Mouse (Mus musculus) kidney, embryonic 15.5 days (tissue): ENCODE results near the gene Bbs9. TPM values are rescaled to one million over a fixed set of nuclear protein-coding genes. Genes with fewer than 3 reads are reported as not detected.

Experiments
- ATAC-seq: fragments of 200-750 bp; cut with Nextera tagmentation; replicated peaks from 2 replicates; pipeline ENCODE4 v1.8.0; 2017; ENCODE audit warnings: moderate TSS enrichment; ENCODE audit not compliant: low FRiP score
- H3K27ac ChIP-seq: fragments of 300-500 bp; sonication (generic); 2 replicates; pipeline ENCODE4 v1.5.1; 2015; ENCODE audit warnings: mild to moderate bottlenecking, inconsistent platforms
- H3K27me3 ChIP-seq: fragments of 300-500 bp; sonication (generic); 2 replicates; pipeline ENCODE4 v1.6.1; 2015; ENCODE audit warnings: inconsistent platforms
- H3K36me3 ChIP-seq: fragments of 300-500 bp; sonication (generic); 2 replicates; pipeline ENCODE4 v1.6.1; 2015; ENCODE audit warnings: inconsistent platforms
- H3K4me1 ChIP-seq: fragments of 300-500 bp; sonication (generic); 2 replicates; pipeline ENCODE4 v1.6.1; 2015; ENCODE audit warnings: inconsistent platforms
- H3K4me2 ChIP-seq: fragments of 300-500 bp; sonication (generic); 2 replicates; pipeline ENCODE4 v1.6.1; 2015; ENCODE audit warnings: moderate library complexity, mild to moderate bottlenecking, inconsistent platforms
- H3K4me3 ChIP-seq: fragments of 300-500 bp; sonication (generic); replicated peaks from 2 replicates; pipeline ENCODE4 v1.5.1; 2015; ENCODE audit warnings: mild to moderate bottlenecking, inconsistent platforms
- H3K9ac ChIP-seq: fragments of 300-500 bp; sonication (generic); 2 replicates; pipeline ENCODE4 v1.6.1; 2015; ENCODE audit warnings: mild to moderate bottlenecking, inconsistent platforms
- H3K9me3 ChIP-seq: fragments of 300-500 bp; sonication (generic); replicated peaks from 2 replicates; pipeline ENCODE4 v1.6.1; 2016; ENCODE audit warnings: inconsistent platforms
- WGBS: fragments of 180-500 bp; shearing (Covaris S2); methylation state at CpG from one replicate; pipeline ENCODE4 v1.1.7; 2015; ENCODE audit warnings: mixed read lengths; 5-methylcytosine and 5-hydroxymethylcytosine counted together
- polyA plus RNA-seq: library from polyadenylated mRNA; unstranded; fragments of >200 nt; fragmentation: Nextera tagmentation; extraction: Ambion mirVana; gene quantifications from 2 replicates; pipeline ENCODE4 v1.2.1, GENCODE M21; 2015

The Bbs9 gene
- polyA plus RNA-seq, 1 experiment from 2014 or later, result 12.3 TPM

DNA sequence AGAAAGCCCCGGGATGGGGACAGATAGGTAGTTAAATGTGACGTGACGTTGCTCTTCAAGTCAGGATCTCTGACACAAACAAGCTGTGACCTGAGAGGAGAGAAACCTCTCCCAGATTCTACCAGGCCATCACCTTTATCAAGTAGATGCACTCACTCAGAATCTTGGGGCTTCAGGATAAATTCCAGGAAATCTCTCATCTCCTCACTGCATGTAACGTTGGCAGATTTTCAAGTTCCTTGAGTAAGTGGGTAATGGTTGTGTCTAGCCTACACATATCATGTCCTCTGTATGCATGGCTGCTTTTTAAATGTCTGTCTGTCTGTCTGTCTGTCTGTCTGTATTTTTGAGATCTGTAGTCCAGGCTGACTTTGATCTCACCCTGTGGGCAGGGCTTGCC is 39.6 kb downstream of the Bbs9 start:
- no peaks in the 10 kb centered on the region for H3K4me1 ChIP-seq
- no peak overlapping the region for H3K9ac ChIP-seq
- no peaks in the 10 kb centered on the region for H3K9me3 ChIP-seq
- H3K4me2 ChIP-seq, result no peak overlapping the region
- WGBS, result 86% methylated on average over 4 of the region's 4 CpGs
- H3K36me3 ChIP-seq, result no peaks in the 10 kb centered on the region
- no peak for ATAC-seq
- H3K4me3 ChIP-seq, result no peak overlapping the region
- no peaks in the 10 kb centered on the region for H3K27me3 ChIP-seq
- no peak overlapping the region for H3K27ac ChIP-seq

DNA sequence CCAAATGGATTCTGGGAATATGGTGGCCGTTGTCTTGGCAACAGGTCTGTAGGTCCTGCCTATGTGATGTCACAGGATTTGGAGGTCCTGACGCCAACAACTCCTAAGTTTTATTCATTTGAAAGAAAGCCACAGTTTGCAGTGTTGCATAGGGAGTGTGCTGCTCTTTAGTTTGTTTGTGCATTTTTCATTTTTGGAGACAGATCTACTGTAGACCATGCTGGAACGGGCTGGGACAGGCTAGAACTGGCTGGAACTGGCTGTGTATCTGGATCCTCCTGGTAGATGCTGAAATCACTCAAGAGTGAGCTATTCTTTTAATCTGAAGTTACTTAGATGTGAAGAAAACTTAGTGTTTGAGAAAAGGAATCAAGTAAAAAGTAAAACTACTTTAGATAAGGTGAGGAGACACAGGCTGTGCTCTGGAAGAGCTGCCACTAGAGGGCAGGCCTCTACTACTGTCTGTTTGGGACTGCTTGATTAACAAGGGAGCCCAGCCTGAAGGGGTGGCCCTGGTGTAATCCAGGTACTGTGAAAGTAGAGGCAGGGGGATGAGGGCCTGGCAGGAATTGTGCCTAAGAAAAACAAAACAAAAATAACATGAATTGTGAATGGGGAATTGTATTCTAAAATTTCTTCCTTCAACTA is 43.0 kb downstream of the Bbs9 start:
- H3K27ac ChIP-seq, result no peak overlapping the region
- H3K4me1 ChIP-seq, result 0 out of 2 replicates have a peak, but pooled peaks cover 3% of the 10 kb centered on the region
- no peak overlapping the region for H3K4me2 ChIP-seq
- no peak overlapping the region for H3K9ac ChIP-seq
- H3K36me3 ChIP-seq, result no peaks in the 10 kb centered on the region
- ATAC-seq, result 0 out of 2 replicates have a peak, but pooled peaks have one; percentile 75
- no peaks in the 10 kb centered on the region for H3K27me3 ChIP-seq
- WGBS, result 91% methylated on average over 3 of the region's 3 CpGs
- peaks cover 6% of the 10 kb centered on the region; the same call in 1 of the 2 replicates for H3K9me3 ChIP-seq
- H3K4me3 ChIP-seq, result no peak overlapping the region

DNA sequence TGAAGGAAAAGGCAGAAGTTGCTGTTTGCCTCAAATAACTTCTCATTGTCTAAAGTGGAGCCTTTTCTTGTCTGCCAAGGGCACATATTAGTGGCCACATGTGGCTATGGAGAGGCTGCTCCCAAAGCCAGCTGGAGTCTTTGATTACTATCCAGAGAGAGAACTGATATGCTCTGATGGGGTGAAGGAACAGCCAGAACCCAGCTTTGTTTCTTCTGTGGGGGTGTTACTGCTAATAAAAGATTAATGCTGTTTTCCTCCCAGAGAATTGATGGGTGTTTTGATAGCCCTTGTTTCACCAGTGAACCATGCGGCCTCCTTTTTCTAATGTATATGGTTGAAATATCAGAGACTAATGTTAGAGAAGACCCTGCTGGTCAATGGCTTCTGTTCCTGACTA is 47.9 kb downstream of the Bbs9 start:
- no peaks in the 10 kb centered on the region for H3K36me3 ChIP-seq
- WGBS, result 30% methylated on average over 1 of the region's 1 CpGs
- peak; percentile 36 for ATAC-seq
- H3K4me1 ChIP-seq, result 0 out of 2 replicates have a peak, but pooled peaks cover 3% of the 10 kb centered on the region
- peaks cover 6% of the 10 kb centered on the region; the same call in 1 of the 2 replicates for H3K9me3 ChIP-seq
- H3K9ac ChIP-seq, result no peak overlapping the region
- H3K4me2 ChIP-seq, result no peak overlapping the region
- no peaks in the 10 kb centered on the region for H3K27me3 ChIP-seq
- H3K27ac ChIP-seq, result no peak overlapping the region
- H3K4me3 ChIP-seq, result no peak overlapping the region

DNA sequence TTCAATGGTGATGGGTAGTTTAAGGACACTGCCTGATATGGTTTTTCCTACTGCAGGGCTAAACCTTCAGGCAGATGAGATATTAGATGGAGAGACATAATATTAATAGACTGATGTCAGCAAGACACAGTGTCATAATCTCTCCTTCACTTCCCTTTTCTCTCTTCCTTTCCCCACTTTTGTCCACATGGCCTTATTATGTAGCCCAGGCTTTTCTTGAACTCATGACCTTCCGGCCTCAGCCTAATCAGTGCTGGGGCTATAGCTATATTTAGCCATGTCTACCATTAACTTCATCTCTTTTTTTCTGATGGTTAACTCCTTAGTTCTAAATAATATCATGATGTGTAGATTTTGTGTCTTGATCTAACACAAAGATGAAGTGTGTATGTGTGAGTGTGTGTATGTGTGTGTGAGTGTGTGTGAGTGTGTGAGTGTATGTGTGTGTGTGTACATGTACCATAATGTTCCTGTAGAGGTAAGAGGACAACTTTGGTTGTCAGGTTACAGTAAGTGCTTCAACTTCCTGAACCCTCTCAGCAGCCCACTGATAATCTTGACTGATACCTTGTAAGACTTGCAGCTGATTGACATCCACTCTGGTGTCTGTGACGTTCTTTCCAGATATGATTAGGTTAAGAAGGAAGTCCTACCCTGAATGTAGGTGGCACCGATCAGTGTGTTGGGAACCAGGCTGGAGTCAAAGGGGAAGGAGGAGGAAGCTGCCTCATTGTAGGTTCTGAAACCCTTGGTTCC is 55.4 kb downstream of the Bbs9 start:
- H3K4me1 ChIP-seq, result no peaks in the 10 kb centered on the region
- no peaks in the 10 kb centered on the region for H3K36me3 ChIP-seq
- ATAC-seq, result no peak
- no peaks in the 10 kb centered on the region for H3K9me3 ChIP-seq
- H3K9ac ChIP-seq, result no peak overlapping the region
- no peaks in the 10 kb centered on the region for H3K27me3 ChIP-seq
- H3K27ac ChIP-seq, result no peak overlapping the region
- H3K4me2 ChIP-seq, result no peak overlapping the region
- 87% methylated on average over 3 of the region's 3 CpGs for WGBS
- H3K4me3 ChIP-seq, result no peak overlapping the region

DNA sequence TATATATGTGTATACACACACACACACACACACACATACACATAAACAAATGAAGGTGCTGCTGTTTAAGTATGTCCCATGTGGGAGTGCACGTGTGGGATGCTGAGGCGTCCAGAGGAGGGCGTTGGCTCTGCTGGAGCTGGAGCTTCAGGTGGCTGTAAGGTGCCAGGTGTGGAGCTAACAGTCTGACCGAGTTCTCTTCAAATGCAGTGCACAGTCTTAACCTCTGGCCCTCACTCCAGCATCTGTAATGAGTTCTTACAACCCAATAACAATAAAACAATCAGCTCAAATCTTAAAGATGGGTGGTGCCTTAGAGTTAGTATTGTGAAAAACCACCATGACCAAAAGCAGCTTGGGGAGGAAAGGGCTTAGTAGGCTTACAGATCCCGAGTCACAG is 56.6 kb downstream of the Bbs9 start:
- Histone ChIP-seq H3K27me3 (no peaks in the 10 kb centered on the region), H3K4me3 (no peak overlapping the region), H3K4me1 (no peaks in the 10 kb centered on the region), H3K9me3 (no peaks in the 10 kb centered on the region), H3K4me2 (no peak overlapping the region), H3K9ac (no peak overlapping the region), H3K36me3 (no peaks in the 10 kb centered on the region), H3K27ac (no peak overlapping the region)
- no peak for ATAC-seq
- 71% methylated on average over 5 of the region's 5 CpGs for WGBS

DNA sequence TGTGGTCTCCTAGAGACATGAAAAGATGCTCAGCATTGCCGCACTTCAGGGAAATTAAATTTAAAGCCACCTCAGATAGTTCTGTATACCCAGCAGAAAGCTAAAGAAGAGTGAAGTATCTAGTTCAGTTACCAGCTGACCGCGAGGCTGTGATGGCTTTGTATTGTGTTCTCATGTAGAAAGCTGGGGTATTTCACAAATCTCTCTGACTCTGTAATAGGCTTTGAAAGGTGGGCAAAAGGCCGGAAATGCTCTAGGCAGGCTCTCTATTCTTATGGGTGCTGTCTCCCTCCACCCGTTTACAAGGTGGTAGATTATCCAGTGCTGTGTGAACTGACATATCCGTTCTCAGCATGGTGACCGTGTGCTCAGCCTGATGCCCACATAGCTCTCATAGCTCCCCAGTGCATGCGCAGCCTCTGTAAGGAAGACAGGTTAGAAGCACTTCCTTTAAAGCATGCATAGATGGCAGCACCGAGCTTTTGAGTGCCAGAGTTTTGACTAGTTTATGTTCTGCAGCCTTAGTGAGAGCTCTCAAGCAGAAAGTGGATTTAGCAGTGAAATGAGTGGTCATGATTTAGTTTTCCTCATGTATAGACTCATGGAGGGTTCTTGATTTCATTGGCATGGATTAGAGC is 57.4 kb downstream of the Bbs9 start:
- H3K4me2 ChIP-seq, result no peak overlapping the region
- no peak overlapping the region for H3K9ac ChIP-seq
- no peaks in the 10 kb centered on the region for H3K9me3 ChIP-seq
- 52% methylated on average over 9 of the region's 9 CpGs for WGBS
- H3K27ac ChIP-seq, result no peak overlapping the region
- H3K36me3 ChIP-seq, result no peaks in the 10 kb centered on the region
- peak; percentile 75; the same call in 1 of the 2 replicates for ATAC-seq
- H3K4me1 ChIP-seq, result no peaks in the 10 kb centered on the region
- H3K4me3 ChIP-seq, result no peak overlapping the region
- H3K27me3 ChIP-seq, result no peaks in the 10 kb centered on the region

DNA sequence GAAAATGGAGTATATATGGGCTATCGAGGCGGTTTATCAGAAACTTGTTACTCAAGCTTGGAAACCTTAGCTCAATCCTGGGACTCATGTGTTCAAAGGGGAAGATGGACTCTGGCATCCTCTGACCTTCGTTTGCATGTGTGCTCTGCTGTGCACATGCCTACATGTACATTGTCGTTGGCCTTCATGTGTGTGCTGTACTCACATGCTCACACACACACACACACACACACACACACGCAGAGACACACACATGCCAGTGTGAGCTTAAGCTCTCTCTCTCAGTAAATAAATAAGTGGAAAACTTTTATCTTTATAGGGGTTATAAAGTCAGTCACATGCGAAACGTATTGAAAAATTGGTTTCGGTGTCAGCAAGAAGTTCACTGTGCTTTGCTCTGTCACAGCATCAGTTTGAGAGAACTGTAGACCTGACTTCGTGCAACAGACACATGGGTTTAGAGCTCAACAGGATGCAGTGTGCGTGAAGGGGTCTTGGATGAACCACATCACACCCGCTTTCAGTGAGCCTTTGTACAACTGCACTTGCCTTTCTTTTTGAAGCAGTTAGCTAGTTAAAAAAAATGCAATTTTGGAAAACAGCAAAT is 62.4 kb downstream of the Bbs9 start:
- Histone ChIP-seq H3K9me3 (no peaks in the 10 kb centered on the region), H3K27me3 (no peaks in the 10 kb centered on the region), H3K4me1 (no peaks in the 10 kb centered on the region), H3K4me3 (no peak overlapping the region), H3K4me2 (no peak overlapping the region), H3K27ac (no peak overlapping the region), H3K36me3 (no peaks in the 10 kb centered on the region), H3K9ac (no peak overlapping the region)
- ATAC-seq, result no peak
- WGBS, result 90% methylated on average over 11 of the region's 11 CpGs

DNA sequence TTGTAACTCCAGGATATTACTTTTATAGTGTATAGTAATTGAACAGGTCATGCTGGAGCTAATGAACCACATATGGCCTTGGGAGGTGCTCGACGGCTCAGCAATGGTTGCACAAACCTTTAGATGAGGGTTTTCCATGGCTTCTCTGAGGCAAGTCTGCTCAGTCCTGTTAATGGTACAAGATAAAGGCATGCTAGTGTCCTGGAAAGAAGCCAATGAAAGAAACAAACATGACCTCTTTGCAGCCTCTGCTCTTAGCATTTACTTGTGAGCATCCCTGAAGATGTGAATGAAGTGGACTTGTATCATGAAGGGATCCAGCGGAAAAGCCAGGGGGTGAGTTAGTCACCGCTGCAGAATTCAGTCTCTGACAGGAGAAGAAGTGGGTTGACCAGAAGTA is 64.0 kb downstream of the Bbs9 start:
- WGBS, result 84% methylated on average over 4 of the region's 4 CpGs
- no peak overlapping the region for H3K4me2 ChIP-seq
- H3K9ac ChIP-seq, result no peak overlapping the region
- ATAC-seq, result no peak
- no peaks in the 10 kb centered on the region for H3K27me3 ChIP-seq
- no peaks in the 10 kb centered on the region for H3K9me3 ChIP-seq
- H3K36me3 ChIP-seq, result no peaks in the 10 kb centered on the region
- no peak overlapping the region for H3K4me3 ChIP-seq
- no peaks in the 10 kb centered on the region for H3K4me1 ChIP-seq
- no peak overlapping the region for H3K27ac ChIP-seq

DNA sequence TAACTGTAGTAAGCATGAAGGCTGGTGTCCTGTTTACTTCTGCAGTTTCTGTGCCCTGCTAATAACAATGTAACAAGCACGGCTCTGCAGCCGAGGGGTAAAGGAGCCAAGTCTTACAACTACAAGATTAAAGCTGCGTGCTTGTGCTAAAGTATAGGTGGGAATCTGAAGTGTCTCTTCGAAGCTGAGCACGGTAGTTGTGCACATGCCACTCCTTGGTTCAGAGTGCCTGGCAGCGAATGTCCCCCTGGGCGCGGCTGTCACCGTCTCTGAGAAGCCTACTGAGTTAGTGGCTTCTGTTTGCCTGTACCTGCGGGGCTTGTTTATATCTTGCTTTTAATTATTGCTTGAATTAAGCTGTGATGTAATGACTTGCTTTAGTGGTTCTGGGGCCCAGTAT is 65.6 kb downstream of the Bbs9 start:
- Histone ChIP-seq H3K4me2 (no peak overlapping the region), H3K4me3 (no peak overlapping the region), H3K9ac (no peak overlapping the region), H3K36me3 (no peaks in the 10 kb centered on the region), H3K27ac (no peak overlapping the region), H3K4me1 (no peaks in the 10 kb centered on the region), H3K9me3 (no peaks in the 10 kb centered on the region), H3K27me3 (no peaks in the 10 kb centered on the region)
- ATAC-seq, result no peak
- 88% methylated on average over 10 of the region's 10 CpGs for WGBS

DNA sequence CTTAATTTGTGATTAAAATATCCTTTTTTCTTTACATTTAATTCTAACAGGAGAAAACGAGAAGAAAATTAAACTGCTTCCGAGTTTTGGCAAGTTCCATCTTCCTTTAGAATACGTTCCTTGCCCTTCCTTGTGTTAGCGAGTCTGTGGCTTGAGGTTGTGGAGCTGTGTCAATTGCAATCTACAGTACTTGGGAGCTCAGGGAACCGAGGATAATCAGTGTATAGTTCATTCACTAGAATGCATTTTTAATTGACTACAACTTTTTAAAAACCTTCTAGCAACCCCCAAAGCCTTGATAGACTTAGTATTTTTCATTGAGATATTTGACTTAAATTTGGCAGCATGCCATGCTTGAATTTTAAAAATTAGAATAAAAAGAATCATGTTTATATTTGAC is 68.0 kb downstream of the Bbs9 start:
- no peaks in the 10 kb centered on the region for H3K9me3 ChIP-seq
- H3K27ac ChIP-seq, result no peak overlapping the region
- H3K9ac ChIP-seq, result no peak overlapping the region
- no peaks in the 10 kb centered on the region for H3K27me3 ChIP-seq
- 93% methylated on average over 5 of the region's 5 CpGs for WGBS
- no peak overlapping the region for H3K4me2 ChIP-seq
- no peak overlapping the region for H3K4me3 ChIP-seq
- no peak for ATAC-seq
- H3K36me3 ChIP-seq, result no peaks in the 10 kb centered on the region
- no peaks in the 10 kb centered on the region for H3K4me1 ChIP-seq

DNA sequence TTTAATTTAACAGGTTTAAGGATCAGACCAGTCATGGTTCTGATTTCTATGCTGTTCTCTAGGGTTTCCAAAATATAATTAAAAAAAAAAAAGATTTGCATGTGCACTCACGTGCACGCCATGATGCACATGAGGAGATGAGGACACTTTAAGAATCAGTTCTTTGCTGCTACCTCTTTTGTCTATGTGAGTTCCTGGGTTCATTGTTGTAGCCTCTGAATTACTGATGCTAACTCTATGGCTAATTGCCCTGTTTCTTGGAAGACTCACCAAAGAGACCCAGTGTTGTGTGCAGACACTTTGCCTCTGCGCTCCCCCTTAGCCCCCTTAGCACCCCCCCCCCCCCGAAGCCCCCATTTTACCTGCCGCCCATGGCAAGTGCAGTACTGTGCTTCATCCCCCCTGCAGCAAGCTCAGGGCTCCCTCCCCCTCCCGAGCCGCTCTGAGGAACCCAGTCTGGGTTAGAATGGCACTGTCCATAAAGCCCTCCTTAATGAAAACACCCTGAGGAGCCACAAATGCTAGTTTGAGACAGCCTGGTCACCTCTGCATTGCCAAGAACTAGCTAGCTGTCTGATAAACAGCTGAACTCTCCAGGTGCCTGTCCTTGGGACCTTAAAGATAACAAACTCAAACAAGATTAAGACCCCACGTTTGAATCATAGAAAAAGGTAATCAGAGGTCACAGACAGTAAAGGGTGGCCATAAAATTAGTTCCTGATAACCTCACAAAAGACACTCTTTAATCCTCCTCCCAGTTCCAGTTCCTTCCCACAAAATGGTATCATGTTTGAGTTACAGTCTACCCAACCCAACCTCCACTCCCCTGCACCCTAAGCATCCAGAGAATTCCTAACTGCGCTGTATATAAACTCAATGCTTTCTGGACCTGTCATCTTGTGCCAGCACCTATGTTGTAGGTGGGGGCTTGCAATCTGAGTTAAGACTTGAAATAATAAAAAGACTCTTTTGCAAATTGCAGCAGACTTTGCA is 69.1 kb downstream of the Bbs9 start:
- ATAC-seq, result no peak
- Histone ChIP-seq H3K36me3 (no peaks in the 10 kb centered on the region), H3K4me1 (no peaks in the 10 kb centered on the region), H3K9me3 (no peaks in the 10 kb centered on the region), H3K4me2 (no peak overlapping the region), H3K9ac (no peak overlapping the region), H3K4me3 (no peak overlapping the region), H3K27me3 (no peaks in the 10 kb centered on the region), H3K27ac (no peak overlapping the region)
- WGBS, result 59% methylated on average over 9 of the region's 9 CpGs
